Mouse (Mus musculus) liver, embryonic 18 days (tissue): ENCODE data around the gene Slc22a3. TPM values are rescaled to one million over a fixed set of nuclear protein-coding genes. Genes with fewer than 3 reads are reported as not detected.

Experiments
- polyA plus RNA-seq: library from polyadenylated mRNA; depleted of rRNA; stranded (reverse); fragments of >200 nt; gene quantifications from 2 replicates; pipeline ENCODE4 v1.2.3, GENCODE M21; 2012; rRNA removed

Slc22a3 gene
- 0.42 and 0.45 TPM in 2 replicates for polyA plus RNA-seq

DNA sequence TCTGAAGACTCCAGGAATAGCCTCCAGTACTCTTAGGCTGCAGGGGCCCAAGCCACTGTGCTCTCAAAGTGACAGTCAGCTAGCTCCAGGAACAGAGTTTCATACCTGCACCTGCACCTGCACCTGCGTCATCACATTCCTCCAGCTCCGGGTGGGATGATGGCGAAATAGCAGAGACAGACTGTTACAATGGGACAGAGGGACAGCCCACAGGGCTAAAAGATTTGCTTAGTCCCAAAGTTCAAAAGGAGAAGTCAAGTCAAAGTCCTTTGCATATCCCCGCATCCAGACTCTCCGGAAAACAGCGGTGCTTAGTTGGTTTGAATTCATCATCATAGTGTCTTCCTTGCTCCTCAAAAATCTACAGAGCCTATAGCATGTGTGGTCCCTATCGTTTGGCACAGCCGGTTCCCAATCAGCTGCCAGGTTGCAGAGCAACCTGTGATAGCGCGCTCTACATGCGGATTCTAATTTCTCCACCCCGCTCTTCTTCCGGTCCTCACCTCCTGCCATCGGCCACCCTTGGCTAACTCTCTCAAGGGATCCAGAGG lies at the start of gene Slc22a3:
Gene Slc22a3 (minus strand): TSS at position 51 of the 551 bp plus-strand sequence.

DNA sequence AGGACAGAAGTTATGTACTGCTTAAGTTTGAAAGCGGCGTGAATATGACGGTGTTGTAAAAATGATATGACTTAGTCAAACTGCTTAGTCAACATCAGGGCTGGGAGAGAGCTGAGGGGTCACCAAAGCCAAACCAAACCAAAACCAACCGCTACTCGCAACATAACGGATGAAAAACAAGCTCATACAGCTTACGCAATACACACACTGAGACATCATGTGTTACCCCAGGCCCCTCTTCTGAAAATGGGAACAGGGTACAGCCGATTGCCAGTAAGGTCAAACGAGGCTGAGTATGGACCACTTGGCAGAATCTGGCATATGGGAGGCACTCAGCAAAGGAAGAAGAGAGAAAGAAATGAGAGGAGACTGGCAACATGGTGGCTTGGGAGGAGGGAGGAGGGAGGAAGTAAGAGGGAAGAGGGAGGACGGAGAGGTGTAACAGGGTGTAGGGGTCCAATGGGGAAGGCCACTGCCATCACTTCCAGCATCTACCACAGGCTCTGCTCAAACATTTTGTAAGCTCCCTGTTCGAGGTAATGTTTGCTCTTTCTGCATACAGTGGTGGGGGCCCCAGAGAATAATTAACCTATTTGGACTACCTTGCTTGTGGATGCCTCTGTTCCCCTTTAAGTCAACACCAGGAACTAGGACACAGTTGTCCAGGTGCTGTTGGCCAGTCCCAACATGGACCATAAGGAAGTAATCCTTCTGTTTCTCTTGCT lies 129.4 kb downstream of the Slc22a3 start, which contains the start of gene Plg:
Gene Plg (plus strand): TSS at position 628 of the 725 bp plus-strand sequence.

Other genes with a start within 250 kb of the Slc22a3 start
- 6.0 and 6.5 TPM in 2 replicates for gene Map3k4, start 188.9 kb downstream of the Slc22a3 start, polyA plus RNA-seq
- gene Plg, start 129.1 kb downstream of the Slc22a3 start, polyA plus RNA-seq: 948 and 963 TPM in 2 replicates
- gene Slc22a2, start 76.4 kb upstream of the Slc22a3 start, polyA plus RNA-seq: 0.04 TPM in 1 of 2 replicates, not detected in the other
- 0.32 and 1.2 TPM in 2 replicates for gene Slc22a1, start 168.1 kb upstream of the Slc22a3 start, polyA plus RNA-seq